Mouse (Mus musculus): ENCODE data around the gene Cfap46.

DNA sequence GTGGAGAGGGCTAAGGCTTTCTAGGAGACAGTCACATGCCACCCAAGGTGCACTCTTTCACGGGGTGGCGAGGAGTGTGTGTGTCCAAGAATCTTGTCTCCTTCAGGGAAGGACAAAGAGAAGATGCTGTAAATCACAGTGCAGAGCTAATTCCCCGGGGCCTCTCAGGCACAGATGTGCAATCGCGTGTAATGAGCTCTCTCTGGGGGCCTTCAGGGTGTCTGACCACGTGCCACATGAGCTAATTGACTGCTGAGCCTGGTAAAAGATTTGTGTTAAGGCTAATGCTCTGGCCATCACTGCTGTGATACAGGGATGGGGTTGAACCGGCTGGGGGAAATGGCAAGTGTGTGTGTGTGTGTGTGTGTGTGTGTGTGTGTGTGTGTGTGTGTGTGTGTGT, 95.7 kb downstream of the Cfap46 start:
- TF ChIP-seq CTCF (IDR thresholded peaks at IDR 0.05; ENCODE audit: low read depth), result no peak
- no peak for TF ChIP-seq EP300 (IDR thresholded peaks at IDR 0.05; ENCODE audit: low read depth)

Measured in heart, postnatal 0 days (tissue).